Mouse (Mus musculus) brain, embryonic 14.5 days (tissue): ENCODE data around the gene Spaca5. TPM values are rescaled to one million over a fixed set of nuclear protein-coding genes. Genes with fewer than 3 reads are reported as not detected.
A peak's percentile ranks its signal among the peaks of the same experiment; 100 is the strongest.

ENCODE experiments used
- DNase-seq: peaks from one replicate; pipeline ENCODE4 v3.0.0-alpha.2; 2011; ENCODE audit warnings: low read depth
- CTCF ChIP-seq: fragments of 200-500 bp; IDR thresholded peaks from 2 replicates; pipeline ENCODE4 v1.5.1; 2012; ENCODE audit warnings: inconsistent platforms, mild to moderate bottlenecking, moderate library complexity, borderline replicate concordance; ENCODE audit not compliant: insufficient read depth, insufficient read length; ENCODE audit errors: extremely low read depth
- POLR2A ChIP-seq: fragments of 200-500 bp; IDR thresholded peaks from 2 replicates; pipeline ENCODE4 v1.6.1; 2012; ENCODE audit warnings: mild to moderate bottlenecking, inconsistent platforms, borderline replicate concordance; ENCODE audit not compliant: poor library complexity, insufficient read depth, insufficient read length, severe bottlenecking; ENCODE audit errors: extremely low read depth
- polyA plus RNA-seq: library from polyadenylated mRNA; depleted of rRNA; stranded (reverse); fragments of >200 nt; gene quantifications from 2 replicates; pipeline ENCODE4 v1.2.3, GENCODE M21; 2012; rRNA removed

Gene Spaca5
- polyA plus RNA-seq, result not detected in 2 replicates

GRCm38 (mm10) chrX:21068106-21068505, at the start of gene Spaca5:
TSS of gene Spaca5 (plus strand) at chrX:21068406.
- no peak for TF ChIP-seq POLR2A
- no peak for TF ChIP-seq CTCF
- DNase-seq, result no peak

GRCm38 (mm10) chrX:21061460-21061859, 6.7 kb upstream of the Spaca5 start:
- DNase-seq, result no peak
- TF ChIP-seq CTCF, result no peak
- no peak for TF ChIP-seq POLR2A

GRCm38 (mm10) chrX:21061866-21062543, 6.2 kb upstream of the Spaca5 start, which contains the start of gene Zfp182:
TSS of gene Zfp182 (minus strand) at chrX:21062316.
- no peak for TF ChIP-seq CTCF
- no peak for TF ChIP-seq POLR2A
- DNase-seq, result peak; percentile 94

- TF ChIP-seq POLR2A (no peak), CTCF (no peak)
- no peak for DNase-seq
These were observed 5.7 kb upstream of the Spaca5 start for GRCm38 (mm10) chrX:21062544-21062890.

GRCm38 (mm10) chrX:21088645-21088982, 20.4 kb downstream of the Spaca5 start:
- DNase-seq, result no peak
- TF ChIP-seq CTCF, result no peak
- TF ChIP-seq POLR2A, result no peak

GRCm38 (mm10) chrX:21088983-21089866, 21.0 kb downstream of the Spaca5 start, which contains the start of gene Zfp300:
TSS of gene Zfp300 (minus strand) at chrX:21089527.
- TF ChIP-seq POLR2A (no peak), CTCF (no peak)
- peak; percentile 91 for DNase-seq

- TF ChIP-seq CTCF (no peak), POLR2A (no peak)
- DNase-seq, result no peak
These were observed 21.6 kb downstream of the Spaca5 start for GRCm38 (mm10) chrX:21089867-21090239.

GRCm38 (mm10) chrX:21115520-21115919, 47.3 kb downstream of the Spaca5 start, which contains the start of gene Ssxa1:
TSS of gene Ssxa1 (plus strand) at chrX:21115820.
- DNase-seq, result no peak
- TF ChIP-seq CTCF (no peak), POLR2A (no peak)

Other genes with a start within 250 kb of the Spaca5 start
- gene Timp1, start 198.2 kb upstream of the Spaca5 start, polyA plus RNA-seq, result 3.9 and 5.9 TPM in 2 replicates
- 28.2 and 68.1 TPM in 2 replicates for gene Syn1, start 147.4 kb upstream of the Spaca5 start, polyA plus RNA-seq
- 25.4 and 33.6 TPM in 2 replicates for gene Cfp, start 136.9 kb upstream of the Spaca5 start, polyA plus RNA-seq
- 36.4 and 40.7 TPM in 2 replicates for gene Elk1, start 117.8 kb upstream of the Spaca5 start, polyA plus RNA-seq
- 17.2 and 26.1 TPM in 2 replicates for gene Uxt, start 106.4 kb upstream of the Spaca5 start, polyA plus RNA-seq
- gene Zfp182, start 6.1 kb upstream of the Spaca5 start, polyA plus RNA-seq, result 7.4 and 7.9 TPM in 2 replicates
- gene Zfp300, start 21.1 kb downstream of the Spaca5 start, polyA plus RNA-seq, result 1.6 and 2.3 TPM in 2 replicates
- gene Ssxa1, start 47.4 kb downstream of the Spaca5 start, polyA plus RNA-seq, result not detected in 2 replicates
- gene Gm21876, start 107.2 kb downstream of the Spaca5 start, polyA plus RNA-seq, result not detected in 2 replicates